Mouse (Mus musculus): ENCODE measurements around the gene Dpm3. TPM values are rescaled to one million over a fixed set of nuclear protein-coding genes. Genes with fewer than 3 reads are reported as not detected.

Dpm3 gene
- total and polyA plus RNA-seq, 3 experiments = 52.7 to 228 (median 74.8) TPM

DNA sequence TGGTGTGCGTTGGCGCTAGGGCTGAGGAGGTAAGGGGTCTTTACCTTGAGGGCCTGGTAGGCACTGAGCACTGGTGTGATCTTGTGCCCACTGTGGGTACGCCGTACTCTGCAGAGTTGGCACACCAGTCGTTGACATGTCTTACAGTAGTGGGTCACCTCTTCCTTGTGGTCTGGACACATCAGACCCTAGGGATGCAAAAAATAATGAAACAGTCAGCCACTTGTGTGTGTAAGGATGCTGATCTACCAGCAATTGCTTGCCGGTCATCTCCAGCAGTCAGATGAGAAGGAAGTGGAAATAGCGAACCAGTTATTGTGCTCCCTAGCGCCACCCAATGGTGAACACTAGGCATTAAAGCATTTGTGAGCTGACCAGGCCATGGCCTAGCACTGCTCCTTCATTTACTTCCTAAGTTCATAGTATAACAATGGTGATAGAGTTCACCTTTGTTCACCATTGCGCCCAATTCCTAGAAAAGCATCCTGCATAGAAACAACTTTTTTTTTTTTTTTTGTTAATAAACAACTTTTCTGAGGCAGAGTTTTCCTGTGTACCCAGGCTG, 16.7 kb upstream of the Dpm3 start:
- H3K4me3 ChIP-seq (replicated peaks in 1 of 3; ENCODE audit: low read depth in 2 of 3, low read length in 2 of 3, poor library complexity in 1 of 3) = no peak overlapping the region
- H3K4me1 ChIP-seq (ENCODE audit: control insufficient read depth in 1 of 2, insufficient read depth in 2 of 2) = peaks cover 3 to 38% of the 10 kb centered on the region in 2 experiments; a peak in 2 of 4 replicates
- dilution Hi-C loops (cut with MboI; ENCODE audit: extremely low pct_ligation_motif_present, extremely low pct_unique_long_range_greater_than_20kb, low sequenced_read_pairs) (no loop called here), in situ Hi-C loops (cut with MboI; ENCODE audit: low pct_ligation_motif_present, low pct_unique_long_range_greater_than_20kb, low sequenced_read_pairs) (loop anchor here (5.0 kb wide), 1 partner anchor 35 kb away; no protein-coding TSS in a partner anchor)
- H3K36me3 ChIP-seq (replicated peaks in 1 of 2; ENCODE audit: control insufficient read depth in 1 of 2, insufficient read depth in 1 of 2, low read length in 1 of 2) = peaks cover 22 to 39% of the 10 kb centered on the region in 2 experiments
- TF ChIP-seq BHLHE40 (IDR thresholded peaks at IDR 0.05; ENCODE audit: low read depth, low read length) (no peak), ELF1 (IDR thresholded peaks at IDR 0.05; ENCODE audit: low read depth, low read length) (peak; percentile 47; the same call in 1 of the 2 replicates), RAD21 (IDR thresholded peaks at IDR 0.05; ENCODE audit: low read depth, low read length) (peak; percentile 40), SMC3 (IDR thresholded peaks at IDR 0.05; ENCODE audit: low read depth, low read length) (peak; percentile 56), CTCF (conservative IDR thresholded peaks at IDR 0.05 in 1 of 2, IDR thresholded peaks at IDR 0.05 in 1 of 2; ENCODE audit: low read depth in 2 of 2, low read length in 2 of 2) (peak; percentile 79 to 88), ZKSCAN1 (IDR thresholded peaks at IDR 0.05; ENCODE audit: borderline replicate concordance, low read depth, low read length) (no peak)
- H3K4me2 ChIP-seq (ENCODE audit: insufficient read depth, low read depth, poor library complexity, severe bottlenecking) = no peak overlapping the region
- H3K9ac ChIP-seq (ENCODE audit: insufficient read depth, low read depth) = no peak overlapping the region
- DNase-seq (ENCODE audit: extremely low read depth) = peak; percentile 81
- H3K79me2 ChIP-seq (replicated peaks; ENCODE audit: control insufficient read depth, extremely low read depth, insufficient read depth, poor library complexity, severe bottlenecking) = peaks cover 9% of the 10 kb centered on the region
- H3K9me3 ChIP-seq (replicated peaks; ENCODE audit: low read length) = no peaks in the 10 kb centered on the region
- H3K27me3 ChIP-seq (replicated peaks) = no peaks in the 10 kb centered on the region
- H3K27ac ChIP-seq (ENCODE audit: insufficient read depth, low read depth) = no peak overlapping the region

- no peak overlapping the region for H3K27ac ChIP-seq (ENCODE audit: insufficient read depth, low read depth)
- H3K4me1 ChIP-seq (ENCODE audit: control insufficient read depth in 1 of 2, insufficient read depth in 2 of 2) = peaks cover 3 to 50% of the 10 kb centered on the region in 2 experiments; a peak in 2 of 4 replicates
- H3K9ac ChIP-seq (ENCODE audit: insufficient read depth, low read depth) = no peak overlapping the region
- no peaks in the 10 kb centered on the region for H3K9me3 ChIP-seq (replicated peaks; ENCODE audit: low read length)
- dilution Hi-C loops (cut with MboI; ENCODE audit: extremely low pct_ligation_motif_present, extremely low pct_unique_long_range_greater_than_20kb, low sequenced_read_pairs) (no loop called here), in situ Hi-C loops (cut with MboI; ENCODE audit: low pct_ligation_motif_present, low pct_unique_long_range_greater_than_20kb, low sequenced_read_pairs) (loop anchor here (5.0 kb wide), 1 partner anchor 36 kb away; no protein-coding TSS in a partner anchor)
- TF ChIP-seq CTCF (conservative IDR thresholded peaks at IDR 0.05 in 1 of 2, IDR thresholded peaks at IDR 0.05 in 1 of 2; ENCODE audit: low read depth in 2 of 2, low read length in 2 of 2) (peak; percentile 15 to 62; a peak in 2 of 4 replicates), RAD21 (IDR thresholded peaks at IDR 0.05; ENCODE audit: low read depth, low read length) (peak; percentile 36), HCFC1 (IDR thresholded peaks at IDR 0.05; ENCODE audit: low read depth, low read length) (no peak)
- DNase-seq (ENCODE audit: extremely low read depth) = peak; percentile 57
- no peak overlapping the region for H3K4me3 ChIP-seq (replicated peaks in 1 of 3; ENCODE audit: low read depth in 2 of 3, low read length in 2 of 3, poor library complexity in 1 of 3)
- H3K79me2 ChIP-seq (replicated peaks; ENCODE audit: control insufficient read depth, extremely low read depth, insufficient read depth, poor library complexity, severe bottlenecking) = peaks cover 17% of the 10 kb centered on the region
- no peaks in the 10 kb centered on the region for H3K27me3 ChIP-seq (replicated peaks)
- no peak overlapping the region for H3K4me2 ChIP-seq (ENCODE audit: insufficient read depth, low read depth, poor library complexity, severe bottlenecking)
- peaks cover 14 to 38% of the 10 kb centered on the region in 2 experiments for H3K36me3 ChIP-seq (replicated peaks in 1 of 2; ENCODE audit: control insufficient read depth in 1 of 2, insufficient read depth in 1 of 2, low read length in 1 of 2)
Observed at GRCm38 (mm10) chr3:89243609-89244008, 15.5 kb upstream of the Dpm3 start.

DNA sequence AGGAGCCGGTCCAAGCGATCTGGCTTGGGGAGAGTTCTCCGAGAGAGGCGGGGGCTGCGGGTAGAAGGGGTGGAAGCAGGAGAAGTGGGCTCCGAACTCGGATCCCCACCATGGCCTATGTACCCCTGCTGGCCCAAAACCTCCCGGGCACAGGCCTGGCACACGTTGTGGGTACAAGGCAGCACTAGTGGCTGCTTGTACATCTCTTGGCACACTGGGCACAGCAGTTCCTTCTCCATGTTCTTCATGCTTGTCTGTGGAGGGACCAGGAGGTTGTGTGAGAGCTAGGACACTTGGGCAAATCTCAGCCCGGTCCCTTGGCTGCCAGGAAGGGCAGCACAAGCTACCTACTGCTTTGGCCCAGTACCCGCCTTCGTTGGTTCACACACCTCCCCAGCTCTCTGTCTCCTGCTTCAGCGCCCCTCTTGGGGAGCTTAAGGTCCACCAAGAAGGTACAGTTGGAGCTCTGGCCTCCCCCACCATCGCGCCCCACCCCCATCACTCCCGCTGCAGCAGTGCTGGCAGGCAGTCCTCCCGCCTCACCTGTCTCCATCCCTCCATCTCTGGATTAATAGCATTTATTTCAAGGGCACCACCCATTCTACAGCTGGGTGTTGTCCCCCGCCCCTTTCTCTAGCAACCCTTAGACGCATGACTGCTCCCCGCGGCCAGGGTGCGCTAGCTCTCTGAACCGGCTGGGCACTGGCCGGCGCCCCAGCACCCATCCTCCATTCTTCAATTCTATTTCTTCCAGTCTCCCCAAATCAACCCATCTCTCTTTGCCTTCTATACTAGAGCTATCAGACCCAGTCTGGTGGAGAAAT, 14.8 kb upstream of the Dpm3 start:
- in situ Hi-C loops (cut with MboI; ENCODE audit: low pct_ligation_motif_present, low pct_unique_long_range_greater_than_20kb, low sequenced_read_pairs) (loop anchor here (5.0 kb wide), 1 partner anchor 37 kb away; no protein-coding TSS in a partner anchor), dilution Hi-C loops (cut with MboI; ENCODE audit: extremely low pct_ligation_motif_present, extremely low pct_unique_long_range_greater_than_20kb, low sequenced_read_pairs) (no loop called here)
- TF ChIP-seq MXI1 (IDR thresholded peaks at IDR 0.05; ENCODE audit: low read depth, low read length) (no peak), CTCF (conservative IDR thresholded peaks at IDR 0.05 in 1 of 2, IDR thresholded peaks at IDR 0.05 in 1 of 2; ENCODE audit: low read depth in 2 of 2, low read length in 2 of 2) (peak in 1 of 2 experiments; percentile 37; a peak in 2 of 4 replicates)
- no peak for DNase-seq (ENCODE audit: extremely low read depth)
- Histone ChIP-seq H3K9me3 (replicated peaks; ENCODE audit: low read length) (no peaks in the 10 kb centered on the region), H3K27me3 (replicated peaks) (no peaks in the 10 kb centered on the region), H3K27ac (ENCODE audit: insufficient read depth, low read depth) (no peak overlapping the region), H3K79me2 (replicated peaks; ENCODE audit: control insufficient read depth, extremely low read depth, insufficient read depth, poor library complexity, severe bottlenecking) (peaks cover 17% of the 10 kb centered on the region), H3K9ac (ENCODE audit: insufficient read depth, low read depth) (peak overlapping the region; percentile 24; the same call in 1 of the 2 replicates), H3K4me3 (replicated peaks in 1 of 3; ENCODE audit: low read depth in 2 of 3, low read length in 2 of 3, poor library complexity in 1 of 3) (peak overlapping the region; percentile 42 to 48 (median 48)), H3K4me2 (ENCODE audit: insufficient read depth, low read depth, poor library complexity, severe bottlenecking) (peak overlapping the region; percentile 87; the same call in 1 of the 2 replicates), H3K36me3 (replicated peaks in 1 of 2; ENCODE audit: control insufficient read depth in 1 of 2, insufficient read depth in 1 of 2, low read length in 1 of 2) (peaks cover 16 to 37% of the 10 kb centered on the region in 2 experiments), H3K4me1 (ENCODE audit: control insufficient read depth in 1 of 2, insufficient read depth in 2 of 2) (peaks cover 3 to 54% of the 10 kb centered on the region in 2 experiments; a peak in 2 of 4 replicates)

All from CH12.LX (cell line).